Mouse (Mus musculus) liver, adult 2 months (tissue): ENCODE results near the gene Ccdc146. TPM values are rescaled to one million over a fixed set of nuclear protein-coding genes. Genes with fewer than 3 reads are reported as not detected.
A peak's percentile ranks its signal among the peaks of the same experiment; 100 is the strongest.

Source experiments
- DNase-seq: peaks from one replicate; pipeline ENCODE4 v3.0.0-alpha.2; 2011; ENCODE audit warnings: low read depth, low spot score; ENCODE audit errors: extremely low read depth
- H3K27ac ChIP-seq: fragments of 200-500 bp; replicated peaks from 2 replicates; pipeline ENCODE4 v1.5.1; 2012; ENCODE audit warnings: low read depth, mild to moderate bottlenecking, control low read depth, inconsistent platforms, low read length; ENCODE audit not compliant: insufficient read depth
- H3K27me3 ChIP-seq: fragments of 200-500 bp; 2 replicates; pipeline ENCODE4 v1.6.1; 2012; ENCODE audit warnings: mild to moderate bottlenecking, moderate library complexity, low read length, inconsistent platforms; ENCODE audit not compliant: control insufficient read depth, insufficient read depth
- H3K36me3 ChIP-seq: fragments of 200-500 bp; 2 replicates; pipeline ENCODE4 v1.6.1; 2012; ENCODE audit warnings: low read length, inconsistent platforms; ENCODE audit not compliant: control insufficient read depth, insufficient read depth
- H3K4me1 ChIP-seq: fragments of 200-500 bp; 2 replicates; pipeline ENCODE4 v1.6.1; 2011; ENCODE audit warnings: low read length; ENCODE audit not compliant: control insufficient read depth, insufficient read depth
- H3K4me3 ChIP-seq: fragments of 200-500 bp; 2 replicates; pipeline ENCODE4 v1.5.1; 2011; ENCODE audit warnings: low read depth, mild to moderate bottlenecking, control low read depth, low read length, moderate library complexity; ENCODE audit not compliant: insufficient read depth
- H3K79me2 ChIP-seq: fragments of 200-500 bp; 2 replicates; pipeline ENCODE4 v1.6.1; 2012; ENCODE audit warnings: inconsistent platforms, mild to moderate bottlenecking, low read length, moderate library complexity; ENCODE audit not compliant: control insufficient read depth, insufficient read depth
- H3K9ac ChIP-seq: fragments of 200-500 bp; 2 replicates; pipeline ENCODE4 v1.6.1; 2012; ENCODE audit warnings: low read depth, mild to moderate bottlenecking, control low read depth, inconsistent platforms, low read length
- CTCF ChIP-seq: fragments of 200-500 bp; IDR thresholded peaks from 2 replicates; pipeline ENCODE4 v1.5.1; 2011; ENCODE audit warnings: low read depth, low read length, control low read depth
- POLR2A ChIP-seq: fragments of 200-500 bp; IDR thresholded peaks from 2 replicates; pipeline ENCODE4 v1.6.1; 2011; ENCODE audit warnings: low read length, control low read depth; ENCODE audit not compliant: insufficient read depth; ENCODE audit errors: extremely low read depth
- WGBS: fragments of 180-500 bp; shearing (Covaris S2); methylation state at CpG from one replicate; pipeline ENCODE4 v1.1.7; 2018; 5-methylcytosine and 5-hydroxymethylcytosine counted together
- polyA plus RNA-seq: library from polyadenylated mRNA; depleted of rRNA; stranded (reverse); fragments of >200 nt; gene quantifications from 2 replicates; pipeline ENCODE4 v1.2.3, GENCODE M21; 2012; rRNA removed
- total RNA-seq: library from RNA; depleted of rRNA; stranded (reverse); fragments of >200 nt; gene quantifications from 2 replicates; pipeline ENCODE4 v1.2.3, GENCODE M21; 2014; rRNA removed

The Ccdc146 gene
- total RNA-seq (not detected in 2 replicates), polyA plus RNA-seq (not detected in 2 replicates)

DNA sequence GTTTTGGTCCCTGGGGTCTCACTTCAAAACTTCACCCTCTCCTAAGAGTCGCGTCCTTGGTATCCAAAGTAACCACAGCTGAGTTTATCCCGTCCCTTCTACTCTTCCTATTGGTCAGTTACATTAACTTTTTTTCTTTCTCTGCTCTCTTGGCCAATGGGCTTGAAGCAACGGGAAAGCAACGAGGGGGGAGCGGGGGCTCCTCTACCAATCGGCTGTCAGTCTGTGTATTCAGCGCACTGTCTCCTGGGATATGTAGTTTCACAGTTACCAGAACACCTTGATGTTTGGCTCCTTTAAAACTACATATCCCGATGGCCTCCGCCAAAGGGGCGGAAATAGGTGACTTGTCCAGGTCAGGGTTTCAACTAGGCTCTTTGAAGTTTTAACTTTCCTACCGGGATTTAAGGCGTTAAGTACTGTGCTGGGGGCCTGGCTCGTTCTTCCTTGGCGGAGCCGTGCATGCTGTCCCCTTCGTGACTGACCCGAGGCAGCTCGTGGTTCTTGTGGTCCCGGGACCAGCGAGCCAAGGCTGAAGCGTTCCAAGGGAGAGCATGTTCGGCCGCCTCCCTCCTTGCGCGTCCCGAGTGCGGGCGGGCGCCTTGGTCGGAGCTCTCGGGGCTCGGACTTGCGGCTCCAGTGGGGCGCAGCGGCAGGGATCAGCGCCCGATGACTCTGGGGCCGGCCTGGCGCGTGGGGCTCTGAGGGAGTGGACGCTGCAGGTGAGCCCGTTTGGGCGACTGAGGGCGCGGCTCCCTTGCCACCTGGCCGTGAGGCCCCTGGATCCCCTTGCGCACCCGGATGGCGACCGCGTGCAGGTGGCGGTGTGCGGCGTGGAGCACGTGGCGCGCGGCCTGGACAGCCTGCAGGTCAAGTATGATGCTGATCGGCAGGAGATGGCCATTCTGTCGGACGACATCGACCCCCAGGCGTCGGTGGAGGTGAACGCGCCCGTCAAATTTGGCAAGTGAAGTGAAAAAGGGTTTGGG is at the start of gene Ccdc146, which contains the start of gene Fam185a:
Ccdc146 (minus strand) TSS at position 64 of the 989 bp plus-strand sequence.
Fam185a (plus strand) TSS at position 345 of the 989 bp plus-strand sequence.
- no peaks in the 10 kb centered on the region for H3K36me3 ChIP-seq
- no peak for TF ChIP-seq POLR2A
- peak; percentile 2; the same call in 1 of the 2 replicates for TF ChIP-seq CTCF
- peak within 1 kb of the TSS; percentile 97 for H3K4me3 ChIP-seq
- DNase-seq = peak; percentile 98
- peak within 1 kb of the TSS; percentile 80 for H3K27ac ChIP-seq
- H3K27me3 ChIP-seq = no peaks in the 10 kb centered on the region
- H3K4me1 ChIP-seq = 0 out of 2 replicates have a peak, but pooled peaks cover 3% of the 10 kb centered on the region
- peak within 1 kb of the TSS; percentile 86 for H3K9ac ChIP-seq
- H3K79me2 ChIP-seq = peaks cover 3% of the 10 kb centered on the region; the same call in 1 of the 2 replicates
- under 1% methylated on average over 68 of the region's 68 CpGs for WGBS

DNA sequence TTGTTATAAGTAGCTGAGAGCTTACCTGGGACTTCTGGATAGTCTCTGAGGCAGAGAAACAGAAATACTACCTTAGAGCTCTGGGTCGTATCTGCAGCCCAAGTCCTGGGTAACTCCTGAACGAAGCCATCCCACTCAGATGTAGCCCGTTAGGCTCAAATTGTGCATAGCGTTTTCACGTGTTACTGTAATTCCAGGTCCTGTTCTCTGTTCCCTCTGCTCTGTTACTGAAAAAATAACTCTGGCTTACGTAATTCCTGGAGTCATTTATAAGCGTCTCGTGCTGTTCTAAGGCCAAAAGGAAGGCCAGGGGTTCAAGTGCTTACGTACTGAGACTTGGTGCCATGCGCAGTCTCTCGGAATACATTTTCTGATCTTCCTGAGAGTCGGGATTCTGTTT is 43.6 kb upstream of the Ccdc146 start:
- Histone ChIP-seq H3K9ac (no peak overlapping the region), H3K27me3 (no peaks in the 10 kb centered on the region), H3K4me3 (no peak overlapping the region), H3K4me1 (no peaks in the 10 kb centered on the region), H3K36me3 (0 out of 2 replicates have a peak, but pooled peaks cover 2% of the 10 kb centered on the region), H3K27ac (no peak overlapping the region), H3K79me2 (no peaks in the 10 kb centered on the region)
- WGBS = 96% methylated on average over 12 of the region's 12 CpGs
- TF ChIP-seq POLR2A (no peak), CTCF (no peak)
- no peak for DNase-seq

DNA sequence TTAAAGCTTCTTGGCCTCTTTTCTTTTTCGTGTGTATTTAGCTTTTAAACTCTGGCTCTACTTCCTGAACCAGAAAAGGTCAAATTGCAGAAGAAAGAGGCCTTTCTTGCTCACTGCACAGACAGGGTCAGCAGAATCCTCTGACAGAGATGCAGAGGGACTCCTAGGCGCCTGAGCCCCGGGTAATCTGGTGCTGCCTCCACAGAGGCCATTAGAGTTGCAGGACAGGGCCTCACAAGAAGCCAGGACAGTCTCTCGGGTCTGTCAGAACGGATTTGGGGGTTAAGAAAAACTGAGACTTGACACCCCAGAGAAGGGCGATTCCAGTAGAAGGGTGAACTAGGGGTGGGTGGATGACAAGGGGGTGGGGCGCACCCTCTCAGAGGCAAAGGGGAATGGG is 42.9 kb upstream of the Ccdc146 start:
- Histone ChIP-seq H3K27ac (no peak overlapping the region), H3K36me3 (0 out of 2 replicates have a peak, but pooled peaks cover 2% of the 10 kb centered on the region), H3K79me2 (no peaks in the 10 kb centered on the region), H3K27me3 (no peaks in the 10 kb centered on the region), H3K9ac (no peak overlapping the region), H3K4me3 (no peak overlapping the region), H3K4me1 (no peaks in the 10 kb centered on the region)
- 86% methylated on average over 7 of the region's 7 CpGs for WGBS
- TF ChIP-seq CTCF (no peak), POLR2A (no peak)
- DNase-seq = no peak

DNA sequence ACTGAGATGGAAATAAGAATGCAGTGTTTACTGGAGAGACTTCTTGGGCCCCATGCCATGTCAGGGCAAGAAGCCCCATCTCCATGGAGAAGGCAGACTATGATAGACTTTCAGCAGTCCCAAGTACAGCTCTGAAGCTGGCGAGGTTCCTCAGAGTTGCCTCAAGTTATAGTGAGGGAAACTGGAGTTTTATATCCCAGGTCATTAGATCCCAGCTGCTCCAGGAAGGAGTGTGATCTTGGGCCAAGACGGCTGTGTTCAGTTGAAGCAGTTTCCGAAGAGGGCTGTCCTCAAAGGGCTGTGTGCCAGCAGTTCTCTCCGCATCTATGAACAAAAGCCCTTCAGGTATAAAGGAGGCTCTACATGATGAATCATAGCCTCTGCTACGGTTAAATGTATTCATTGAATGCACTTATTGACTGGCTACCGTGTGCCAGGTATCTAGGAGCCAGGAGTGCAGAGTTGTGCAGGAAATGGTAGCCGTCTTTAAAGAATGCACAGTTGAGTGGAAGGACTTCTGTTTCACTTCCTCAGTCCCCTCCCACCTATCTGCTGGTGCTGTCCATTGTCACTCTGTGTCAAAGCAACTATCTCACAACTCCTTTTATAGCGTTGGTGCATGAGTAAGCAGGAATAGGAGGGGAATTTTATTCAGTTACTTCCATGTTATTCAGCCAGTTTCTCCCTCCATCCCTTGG is 16.5 kb upstream of the Ccdc146 start:
- no peak for TF ChIP-seq CTCF
- no peak for TF ChIP-seq POLR2A
- Histone ChIP-seq H3K27me3 (no peaks in the 10 kb centered on the region), H3K27ac (no peak overlapping the region), H3K4me3 (no peak overlapping the region), H3K79me2 (no peaks in the 10 kb centered on the region), H3K4me1 (no peaks in the 10 kb centered on the region), H3K36me3 (no peaks in the 10 kb centered on the region), H3K9ac (no peak overlapping the region)
- WGBS = 76% methylated on average over 8 of the region's 8 CpGs
- no peak for DNase-seq

DNA sequence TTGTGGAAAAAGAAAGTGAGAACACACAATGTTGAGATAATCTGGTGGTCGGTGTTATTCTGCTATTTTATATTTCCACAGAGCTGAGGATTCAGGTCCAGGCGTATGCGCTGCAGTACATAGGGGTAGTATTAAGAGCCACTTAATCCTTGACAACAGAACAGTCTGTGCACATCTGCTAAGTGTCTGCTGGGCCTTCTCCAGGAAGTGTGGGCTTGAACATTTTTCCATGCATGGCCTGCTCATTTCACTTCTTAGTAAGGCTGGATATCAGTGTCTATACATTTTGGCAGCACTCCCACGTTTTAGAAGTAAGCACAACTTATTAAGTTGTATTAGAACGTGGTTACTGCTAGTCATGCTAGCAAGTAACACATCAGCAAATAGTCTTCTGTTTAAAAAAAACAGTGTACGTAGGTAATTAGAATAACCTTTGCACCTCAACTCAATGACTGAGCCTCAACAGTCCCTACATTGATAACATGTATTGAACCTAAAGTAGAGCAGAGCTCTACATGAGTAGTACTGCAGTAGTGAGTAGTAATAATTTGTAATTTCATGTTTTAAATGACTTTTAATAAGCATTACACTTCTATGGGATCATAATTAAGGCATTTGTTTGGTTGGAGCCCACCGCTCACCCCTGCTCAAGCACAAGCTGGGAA is 15.1 kb upstream of the Ccdc146 start:
- H3K27ac ChIP-seq = no peak overlapping the region
- H3K9ac ChIP-seq = no peak overlapping the region
- no peaks in the 10 kb centered on the region for H3K27me3 ChIP-seq
- H3K4me1 ChIP-seq = no peaks in the 10 kb centered on the region
- no peak overlapping the region for H3K4me3 ChIP-seq
- no peaks in the 10 kb centered on the region; the same call in 1 of the 2 replicates for H3K36me3 ChIP-seq
- TF ChIP-seq POLR2A = no peak
- TF ChIP-seq CTCF = no peak
- WGBS = 77% methylated on average over 7 of the region's 7 CpGs
- DNase-seq = no peak
- H3K79me2 ChIP-seq = no peaks in the 10 kb centered on the region
